In genomic region chr1:127500219-127500618, GRCm38 (mm10) we compare ENCODE assay signal across 8 mouse cellular contexts.
DNase-seq lines count a peak whose midpoint lies in the region; ATAC-seq and TF ChIP-seq lines count a peak whose summit lies in the region.

No protein-coding gene starts in this region.

- ATAC-seq in frontal cortex, adult (ENCODE audit: low TSS enrichment), result peak; percentile 81
- ATAC-seq in midbrain, postnatal 0 days (ENCODE audit: low FRiP score), result peak; percentile 71

- H3K4me1 ChIP-seq in heart, embryonic 10.5 days, result peaks cover 36% of the 10 kb centered on the region
- peaks cover 6% of the 10 kb centered on the region; the same call in 1 of the 2 replicates for H3K4me1 ChIP-seq in cerebellum, adult 2 months (ENCODE audit: control insufficient read depth, insufficient read depth, low read length)
- peaks cover 2% of the 10 kb centered on the region; the same call in 1 of the 2 replicates for H3K4me1 ChIP-seq in midbrain, postnatal 0 days (ENCODE audit: insufficient read depth, low read length)

- no peaks in the 10 kb centered on the region for H3K36me3 ChIP-seq in heart, embryonic 10.5 days
- H3K36me3 ChIP-seq in midbrain, postnatal 0 days (ENCODE audit: insufficient read depth, low read length), result no peaks in the 10 kb centered on the region

- H3K27me3 ChIP-seq in heart, embryonic 10.5 days (ENCODE audit: insufficient read depth, poor library complexity, severe bottlenecking), result no peaks in the 10 kb centered on the region
- no peaks in the 10 kb centered on the region for H3K27me3 ChIP-seq in cerebellum, adult 2 months (ENCODE audit: control insufficient read depth, insufficient read depth, low read length)
- H3K27me3 ChIP-seq in midbrain, postnatal 0 days (ENCODE audit: insufficient read depth, low read length), result no peaks in the 10 kb centered on the region

- H3K9ac ChIP-seq in midbrain, postnatal 0 days (replicated peaks; ENCODE audit: low read length, poor library complexity, severe bottlenecking), result no peak overlapping the region

- no peak overlapping the region for H3K4me2 ChIP-seq in midbrain, postnatal 0 days (ENCODE audit: low read depth, low read length, poor library complexity, severe bottlenecking)

- no peak overlapping the region for H3K4me3 ChIP-seq in heart, embryonic 10.5 days
- H3K4me3 ChIP-seq in cerebellum, adult 2 months (replicated peaks; ENCODE audit: insufficient read depth, low read depth, low read length), result no peak overlapping the region
- no peak overlapping the region for H3K4me3 ChIP-seq in midbrain, postnatal 0 days (ENCODE audit: low read depth, low read length)

- peak; percentile 87 for DNase-seq in heart, adult 11 months
- no peak for DNase-seq in heart, embryonic 10.5 days (ENCODE audit: low spot score)
- peak; percentile 83 to 88 for DNase-seq in cerebellum, adult 2 months
- DNase-seq in hindlimb bud, embryonic 11.5 days (ENCODE audit: extremely low spot score, low read depth, low spot score), result peak; percentile 39
- peak; percentile 81 to 86 for DNase-seq in left cerebral cortex, postnatal 25 days (ENCODE audit: low spot score in 2 of 2)
- DNase-seq in midbrain, postnatal 0 days (ENCODE audit: low spot score), result peak; percentile 90
- DNase-seq in spleen, postnatal 10 days (ENCODE audit: low spot score in 2 of 2), result peak; percentile 71 to 86

- TF ChIP-seq POLR2A in cerebellum, adult 2 months (IDR thresholded peaks at IDR 0.05; ENCODE audit: borderline replicate concordance, insufficient read depth, low read length), result no peak

- TF ChIP-seq CTCF in cerebellum, adult 2 months (IDR thresholded peaks at IDR 0.05; ENCODE audit: borderline replicate concordance, insufficient read depth, low read depth, low read length), result peak; percentile 97
- TF ChIP-seq CTCF in midbrain, postnatal 0 days (IDR thresholded peaks at IDR 0.05), result peak; percentile 99

- no peaks in the 10 kb centered on the region for H3K9me3 ChIP-seq in heart, embryonic 10.5 days
- no peaks in the 10 kb centered on the region for H3K9me3 ChIP-seq in midbrain, postnatal 0 days (ENCODE audit: low read length)

- H3K27ac ChIP-seq in heart, embryonic 10.5 days, result no peak overlapping the region
- H3K27ac ChIP-seq in cerebellum, adult 2 months (ENCODE audit: insufficient read depth, low read length), result no peak overlapping the region
- H3K27ac ChIP-seq in midbrain, postnatal 0 days (ENCODE audit: low read depth, low read length), result peak overlapping the region; percentile 68

- intact Hi-C loops in left cerebral cortex, postnatal 25 days (cut with DNase I), result loop anchor here (1.0 kb wide), 2 partner anchors 179 to 265 kb away; partner anchors contain the start of gene Tmem163

- 8% methylated on average over 8 of the region's 8 CpGs for WGBS in heart, embryonic 10.5 days
- WGBS in cerebellum, adult 2 months, result 14% methylated on average over 8 of the region's 8 CpGs
- 9% methylated on average over 8 of the region's 8 CpGs for WGBS in midbrain, postnatal 0 days
